Mouse (Mus musculus): Measurements from ENCODE around the gene Cdc42se1.

GRCm38 (mm10) chr3:95243086-95243485 is 14.6 kb downstream of the Cdc42se1 start:
- no peak for TF ChIP-seq CTCF (IDR thresholded peaks at IDR 0.05; ENCODE audit: low read depth, low read length)
- TF ChIP-seq GATA1 (IDR thresholded peaks at IDR 0.05; ENCODE audit: borderline replicate concordance, low read length), result no peak

Data from G1E (cell line).